Mouse (Mus musculus) neural tube, embryonic 10.5 days (tissue): ENCODE results near the gene Cacnb1.

Experiments
- DNase-seq: peaks from one replicate; pipeline ENCODE4 v3.0.0-alpha.2; 2017; ENCODE audit warnings: low spot score; ENCODE audit errors: extremely low spot score

Cacnb1 gene

DNA sequence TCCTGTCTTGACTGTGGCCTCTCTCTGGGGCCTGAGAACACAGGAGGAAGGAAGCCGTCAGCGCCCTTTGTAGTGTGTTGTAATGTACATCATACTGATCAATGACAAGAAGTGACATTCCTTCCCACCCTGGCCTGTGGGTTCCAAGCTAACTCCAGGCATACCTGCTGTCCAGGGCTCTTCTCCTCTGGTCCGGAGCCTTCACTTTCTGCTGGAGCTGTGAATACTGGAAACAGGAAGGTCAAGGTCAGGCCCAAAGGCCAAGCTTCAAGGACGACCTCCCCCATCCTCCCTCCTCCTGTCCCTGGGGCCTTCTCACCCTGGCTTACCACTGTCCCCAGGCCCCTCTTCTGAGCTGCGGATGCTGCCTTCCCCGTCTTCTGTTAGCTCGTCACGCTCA is 18.1 kb upstream of the Cacnb1 start:
- DNase-seq: no peak

DNA sequence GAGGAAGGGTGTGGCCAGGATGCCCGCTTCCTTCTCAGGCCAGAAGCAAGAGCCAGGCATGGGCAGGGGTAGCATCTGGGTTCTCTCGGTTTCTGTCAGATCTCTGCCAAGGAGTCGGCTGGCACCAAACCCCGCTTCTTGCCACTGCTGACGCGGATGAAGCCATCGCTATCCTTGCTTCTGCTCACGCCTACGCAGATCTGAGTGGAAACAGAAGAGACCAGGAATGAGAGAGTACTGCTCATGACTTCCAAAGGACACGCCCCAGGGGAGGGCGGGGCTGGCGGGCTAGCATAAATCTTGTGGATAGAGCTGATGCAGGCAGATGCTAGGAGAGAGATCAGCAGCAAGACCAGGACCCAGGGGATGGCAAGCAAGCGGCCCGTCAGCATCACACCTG is 15.0 kb upstream of the Cacnb1 start:
- no peak for DNase-seq

DNA sequence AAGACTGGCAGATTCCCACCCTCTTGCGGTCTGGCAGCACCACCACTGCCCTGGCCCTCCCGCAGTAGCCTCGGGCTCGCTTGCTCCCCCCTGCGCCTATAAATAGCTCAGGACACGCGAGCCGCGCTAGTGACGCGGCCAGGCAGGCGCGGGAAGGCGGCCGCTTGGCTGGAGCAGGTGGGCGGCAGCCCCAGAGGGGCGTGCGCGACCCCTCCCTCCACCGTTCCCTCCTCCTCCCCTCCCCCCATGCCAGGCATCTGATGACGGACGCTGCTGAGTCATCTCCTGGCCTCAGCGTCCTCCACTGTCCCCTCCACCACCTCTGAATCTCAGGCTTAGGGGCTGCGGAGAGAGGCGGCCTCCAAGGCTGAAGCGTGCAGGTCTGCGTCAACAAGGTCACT is 13.1 kb upstream of the Cacnb1 start:
- DNase-seq: peak; percentile 58

DNA sequence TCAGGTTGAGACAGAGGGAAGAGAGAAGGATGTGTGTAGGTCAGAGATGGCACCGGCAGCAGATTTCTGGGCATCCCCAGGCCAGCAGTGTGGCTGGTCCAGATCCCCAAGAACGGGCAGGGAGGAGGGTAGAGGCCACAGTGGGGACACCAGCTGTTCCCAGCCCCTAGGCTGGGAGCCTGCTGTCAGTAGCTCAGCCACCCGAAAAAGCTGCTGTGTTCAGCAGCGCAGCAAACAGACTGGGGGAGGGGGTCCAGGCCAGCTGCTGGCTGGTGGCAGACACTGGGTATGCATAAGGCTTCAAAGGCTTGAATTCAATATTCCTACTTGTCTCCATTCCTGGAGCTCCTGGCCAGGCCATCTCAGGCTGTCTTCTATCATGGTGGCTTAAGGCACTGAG is 12.0 kb upstream of the Cacnb1 start:
- DNase-seq: no peak

DNA sequence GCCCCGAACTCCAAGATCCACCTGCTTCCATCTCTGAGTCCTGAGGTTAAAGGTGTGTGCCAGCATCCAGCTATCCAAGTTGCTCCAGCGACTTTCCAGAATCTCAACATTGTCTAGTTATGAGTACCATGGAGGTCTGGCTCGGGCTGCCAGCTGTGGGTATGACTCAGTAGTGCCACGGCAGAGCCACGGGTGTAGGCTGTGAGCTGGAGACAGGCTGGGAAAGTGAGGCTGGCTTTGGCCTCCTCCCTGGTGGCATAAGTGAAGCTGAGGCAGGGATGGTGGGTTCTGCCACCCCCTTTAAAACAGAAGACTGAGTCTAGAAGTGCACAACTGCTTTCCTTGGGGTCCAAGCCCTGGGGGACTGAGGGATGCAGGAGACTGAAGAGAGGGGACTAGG is 11.2 kb upstream of the Cacnb1 start:
- no peak for DNase-seq

DNA sequence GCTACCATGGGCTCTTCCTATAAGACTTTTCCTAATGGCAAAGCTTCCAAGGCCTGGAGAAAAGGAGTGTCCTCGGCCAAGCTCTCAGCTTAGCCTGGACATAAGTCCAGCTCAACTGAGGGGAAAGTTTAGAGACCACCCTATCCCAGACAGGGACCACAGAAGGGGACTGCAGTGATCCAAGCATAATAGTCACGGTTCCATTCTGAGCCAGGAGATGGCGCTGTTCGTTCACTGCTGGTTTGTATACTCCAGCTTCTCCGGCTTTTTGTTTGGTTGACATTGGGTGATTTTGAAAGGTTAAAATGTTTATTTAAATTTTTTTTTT is 8.6 kb upstream of the Cacnb1 start:
- DNase-seq: peak; percentile 91

DNA sequence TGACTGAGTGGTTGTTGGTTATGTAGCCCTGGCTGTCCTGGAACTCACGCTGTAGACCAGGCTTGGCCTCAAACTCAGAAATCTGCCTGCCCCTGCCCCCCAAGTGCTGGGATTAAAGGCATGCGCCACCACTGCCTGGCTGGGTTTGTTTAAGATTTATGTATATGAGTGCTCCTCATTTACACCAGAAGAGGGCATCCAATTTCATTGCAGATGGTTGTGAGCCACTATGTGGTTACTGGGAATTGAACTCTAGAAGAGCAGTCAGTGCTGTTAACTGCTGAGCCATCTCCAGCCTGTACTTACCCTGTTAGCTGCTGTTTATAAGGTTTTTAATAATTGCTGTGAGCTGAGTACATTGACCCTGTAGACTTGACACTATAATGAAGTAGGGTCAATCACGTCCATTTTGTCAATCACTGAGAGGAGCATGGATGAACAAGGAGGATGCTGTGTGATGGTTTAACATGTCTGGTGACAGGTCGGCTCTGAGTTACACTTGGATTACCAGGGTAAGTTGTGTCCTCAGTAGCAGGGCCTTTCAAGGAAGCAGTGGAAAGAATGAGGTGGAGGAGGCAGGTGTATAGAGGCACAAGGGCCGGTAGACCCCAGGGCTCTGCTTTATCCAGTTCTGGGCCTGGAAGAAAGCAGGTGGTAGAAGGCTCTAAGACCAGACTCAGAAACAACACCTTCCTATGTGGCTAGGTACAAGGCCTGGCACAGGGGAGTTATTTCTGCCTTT is 8.0 kb upstream of the Cacnb1 start:
- DNase-seq: no peak

DNA sequence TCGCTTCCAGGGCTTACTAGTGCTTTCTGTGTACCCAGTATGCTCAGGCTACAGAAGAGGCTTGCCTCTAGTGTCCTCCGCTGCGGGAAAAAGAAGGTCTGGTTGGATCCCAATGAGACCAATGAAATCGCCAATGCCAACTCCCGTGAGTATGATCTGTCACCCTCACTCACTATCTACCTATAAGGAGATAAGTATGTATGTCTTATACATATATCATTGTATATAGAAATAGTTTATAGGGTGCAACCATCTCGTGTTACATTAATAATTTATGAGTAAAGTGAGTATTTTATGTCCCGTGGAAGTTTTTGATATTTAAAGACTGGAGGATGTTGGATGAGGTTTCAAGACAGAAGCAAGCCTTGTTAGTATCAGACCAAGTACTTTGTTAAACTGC is 5.0 kb upstream of the Cacnb1 start:
- no peak for DNase-seq

DNA sequence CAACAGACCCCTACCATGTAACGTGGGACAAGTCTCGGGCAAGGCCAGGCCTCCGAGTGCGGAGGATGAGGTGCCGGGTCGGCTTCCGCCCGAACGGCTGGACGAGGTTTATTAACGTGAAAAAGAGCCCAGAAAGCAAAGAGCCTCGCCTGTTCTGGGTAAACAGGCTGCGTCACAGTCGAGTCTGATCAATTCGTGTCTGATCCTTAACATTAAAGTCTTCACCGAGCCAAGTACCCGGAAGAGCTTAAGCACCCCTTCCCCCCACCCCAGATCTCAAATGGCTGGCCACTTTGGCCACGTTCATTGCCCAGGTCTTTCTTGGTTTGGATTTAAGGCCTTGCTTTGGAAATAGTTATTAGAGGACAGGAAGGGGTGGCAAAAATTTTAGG is 4.5 kb upstream of the Cacnb1 start:
- no peak for DNase-seq

DNA sequence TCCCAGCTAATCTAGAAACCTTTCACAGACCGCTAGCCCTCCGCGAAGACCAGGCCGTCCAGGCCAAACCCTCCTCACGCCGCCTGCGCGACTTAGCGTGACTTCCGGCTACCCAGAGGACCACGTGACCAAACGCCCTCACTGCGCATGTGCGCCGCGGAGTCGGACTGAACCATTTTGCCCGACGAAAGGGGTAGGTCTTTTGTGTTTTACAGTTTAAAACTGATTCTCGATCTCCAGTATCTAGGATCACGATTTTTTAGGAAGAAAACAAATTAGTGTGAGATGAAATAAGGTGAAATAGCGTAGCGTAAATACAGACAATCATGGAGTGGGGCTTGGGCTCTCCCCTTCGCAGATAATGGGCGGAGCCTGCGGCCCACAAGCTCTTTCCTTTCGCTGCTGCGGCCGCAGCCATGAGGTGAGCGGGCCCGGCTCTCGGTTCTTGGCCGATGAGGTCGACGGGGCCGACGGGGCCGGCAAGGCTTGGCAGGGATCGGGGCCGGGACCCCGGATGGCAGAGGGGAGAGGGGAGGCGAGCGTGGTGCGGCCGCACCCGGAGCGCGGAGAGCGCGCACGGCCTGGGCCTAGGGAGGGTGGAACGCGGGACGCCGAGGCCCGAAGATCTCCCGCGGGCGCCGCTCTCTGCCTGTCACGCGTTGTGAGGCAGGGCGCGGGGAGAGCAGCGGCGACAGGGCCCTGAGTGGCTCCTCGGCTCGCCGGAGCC is 3.9 kb upstream of the Cacnb1 start, which contains the start of gene Rpl19:
Gene Rpl19 (plus strand): TSS at position 141 of the 727 bp plus-strand sequence.
- DNase-seq: peak; percentile 97

DNA sequence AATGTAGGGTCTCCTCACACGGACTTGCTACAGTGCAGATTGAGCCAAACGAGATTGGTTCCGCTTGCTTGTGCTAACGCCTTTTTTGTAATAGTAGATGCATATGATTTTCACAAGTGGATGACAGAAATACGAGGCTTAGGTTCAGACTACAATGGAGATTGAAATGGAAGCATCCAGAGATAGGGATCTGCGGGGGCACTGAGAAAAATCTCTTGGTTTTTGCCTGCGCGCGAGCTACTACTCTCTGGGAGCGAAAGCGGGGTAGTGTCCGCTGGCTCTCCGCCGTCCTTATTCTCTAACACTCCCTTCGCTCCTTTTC is 3.4 kb upstream of the Cacnb1 start:
- DNase-seq: no peak

DNA sequence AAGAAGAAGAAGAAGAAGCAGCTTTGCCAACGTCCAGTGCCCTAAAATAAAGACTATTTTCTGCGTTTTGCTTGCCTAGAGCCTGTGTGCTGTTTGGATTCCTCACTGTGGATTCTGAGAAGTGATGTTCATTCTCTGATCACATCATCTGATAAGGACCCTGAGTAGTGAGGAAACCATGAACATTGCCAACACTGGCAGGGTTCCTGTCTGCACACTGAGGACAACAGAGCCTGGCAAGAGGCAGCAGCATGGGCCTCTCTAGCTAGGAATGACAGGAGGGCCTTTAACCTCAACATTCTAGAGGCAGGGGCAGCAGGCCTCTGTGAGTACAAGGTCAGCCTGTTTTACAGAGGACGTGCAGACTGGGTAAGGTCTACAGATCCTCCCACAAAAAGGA is 1.7 kb upstream of the Cacnb1 start:
- no peak for DNase-seq

DNA sequence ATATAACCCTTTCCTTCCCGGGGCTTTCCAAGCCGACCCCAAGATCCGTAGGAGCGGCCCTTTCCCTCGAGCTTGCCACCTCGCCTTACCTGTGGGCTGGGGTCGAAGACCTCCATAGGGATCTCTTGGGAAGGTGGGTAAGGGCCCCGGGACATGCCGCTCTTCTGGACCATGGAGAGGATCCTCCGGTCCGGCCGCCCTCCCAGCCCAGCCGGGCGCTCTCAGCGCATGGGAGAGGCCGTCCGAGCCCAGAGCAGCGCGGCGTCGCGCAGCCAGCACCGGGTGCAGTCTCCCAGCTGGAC is 630 bp downstream of the Cacnb1 start:
- no peak for DNase-seq

DNA sequence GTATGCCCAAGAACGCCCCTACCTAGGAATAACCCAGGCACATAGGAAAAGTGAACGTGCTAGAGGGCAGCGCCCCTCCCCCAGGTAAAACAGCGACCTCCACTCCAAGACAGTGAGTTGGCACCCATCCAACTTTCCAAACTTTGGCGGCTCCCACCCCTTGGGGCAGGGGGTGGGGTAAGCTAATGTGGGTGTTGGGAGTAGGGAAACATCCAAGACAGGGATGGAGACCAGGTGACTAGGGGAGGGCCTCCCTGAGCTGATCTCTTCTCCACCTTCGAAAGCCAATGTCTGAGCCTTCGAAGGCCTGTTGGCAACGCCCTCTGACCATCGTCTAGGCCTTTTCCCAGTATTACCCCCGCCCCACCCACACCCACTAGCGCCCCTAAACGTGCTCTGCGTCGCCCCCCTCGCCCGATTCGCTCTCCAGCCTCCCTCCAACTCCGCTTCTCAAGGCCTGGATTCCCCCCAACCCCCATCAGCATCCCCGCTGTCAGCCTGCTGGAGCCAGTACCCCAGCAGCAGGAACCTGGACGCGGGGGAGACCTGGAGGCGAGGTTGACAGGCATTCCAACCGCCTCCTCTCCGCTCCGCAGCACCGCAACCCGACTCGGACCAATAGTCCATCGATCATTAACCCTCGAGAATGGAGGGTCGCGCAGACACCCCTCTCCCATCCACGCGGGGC is 1.1 kb downstream of the Cacnb1 start:
- peak; percentile 63 for DNase-seq

DNA sequence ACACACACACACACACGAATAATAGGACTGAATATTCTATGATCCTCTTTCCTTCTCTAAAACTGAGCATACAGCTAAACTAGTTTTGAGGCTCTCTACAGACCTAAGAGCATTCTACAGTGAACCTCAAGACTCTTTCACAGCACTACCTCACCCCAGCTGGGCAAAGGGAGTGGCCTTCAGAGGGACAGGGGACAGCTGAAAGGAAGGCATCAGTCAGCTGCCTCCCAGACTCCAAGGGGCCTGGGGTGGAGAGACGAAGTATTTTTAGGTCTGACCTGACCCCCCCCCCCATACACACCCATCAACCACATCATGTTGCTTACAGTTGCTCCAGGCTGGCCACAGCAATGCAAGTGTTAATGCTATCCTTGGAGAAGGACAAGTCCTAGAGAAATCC is 1.7 kb downstream of the Cacnb1 start:
- no peak for DNase-seq

DNA sequence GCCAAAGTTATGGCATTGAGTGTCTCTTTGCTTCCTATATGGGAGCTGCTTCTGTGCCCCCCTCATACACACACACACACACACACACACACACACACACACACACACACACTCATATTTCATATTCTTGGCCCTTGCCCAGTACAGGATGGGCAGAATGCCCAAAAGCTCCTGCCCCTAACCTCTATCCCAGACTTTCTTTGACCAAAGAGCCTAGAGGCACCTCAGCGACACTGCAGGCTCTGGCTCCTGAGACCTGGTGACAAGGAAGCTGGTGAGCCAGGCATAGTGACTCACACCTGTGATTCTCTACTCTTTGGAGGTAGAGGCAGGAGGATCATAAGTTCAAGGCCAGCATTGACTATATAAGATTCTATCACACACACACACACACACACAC is 2.1 kb downstream of the Cacnb1 start:
- DNase-seq: no peak

DNA sequence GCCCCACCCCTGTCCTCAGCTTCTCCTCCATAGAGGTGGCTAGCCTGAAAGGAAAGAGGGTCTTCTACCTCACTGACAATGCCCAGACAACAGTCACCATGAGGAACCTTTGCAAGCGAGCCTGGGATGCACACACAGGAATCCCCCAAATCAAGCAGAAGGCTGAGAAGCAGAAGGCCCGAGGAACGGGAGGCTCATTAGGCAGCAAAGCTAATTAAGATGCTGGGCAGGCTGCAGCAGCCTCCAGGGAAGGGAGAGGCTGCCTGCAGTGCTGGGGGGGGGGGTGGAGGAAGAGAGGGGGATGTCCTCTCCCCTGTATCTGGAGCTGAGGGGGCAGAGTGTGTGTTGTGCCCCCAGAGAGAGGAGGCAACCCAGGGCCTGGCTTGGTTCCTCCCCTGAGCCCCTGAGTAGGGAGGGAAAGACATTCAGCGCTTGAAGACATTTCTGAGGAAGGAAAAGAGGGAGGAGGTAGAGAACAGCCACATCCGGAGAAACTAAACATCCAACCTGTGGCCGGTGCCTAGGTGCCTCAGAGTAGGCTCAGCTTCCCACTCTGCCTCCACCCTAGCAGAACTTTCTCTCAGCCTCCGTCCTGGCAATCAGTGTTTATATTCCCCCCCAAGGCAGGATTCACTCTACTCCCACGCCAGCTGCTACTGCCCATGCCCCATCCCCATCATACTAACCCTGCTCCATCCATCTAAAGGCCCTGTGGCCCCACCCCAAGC is 2.8 kb downstream of the Cacnb1 start:
- DNase-seq: no peak

DNA sequence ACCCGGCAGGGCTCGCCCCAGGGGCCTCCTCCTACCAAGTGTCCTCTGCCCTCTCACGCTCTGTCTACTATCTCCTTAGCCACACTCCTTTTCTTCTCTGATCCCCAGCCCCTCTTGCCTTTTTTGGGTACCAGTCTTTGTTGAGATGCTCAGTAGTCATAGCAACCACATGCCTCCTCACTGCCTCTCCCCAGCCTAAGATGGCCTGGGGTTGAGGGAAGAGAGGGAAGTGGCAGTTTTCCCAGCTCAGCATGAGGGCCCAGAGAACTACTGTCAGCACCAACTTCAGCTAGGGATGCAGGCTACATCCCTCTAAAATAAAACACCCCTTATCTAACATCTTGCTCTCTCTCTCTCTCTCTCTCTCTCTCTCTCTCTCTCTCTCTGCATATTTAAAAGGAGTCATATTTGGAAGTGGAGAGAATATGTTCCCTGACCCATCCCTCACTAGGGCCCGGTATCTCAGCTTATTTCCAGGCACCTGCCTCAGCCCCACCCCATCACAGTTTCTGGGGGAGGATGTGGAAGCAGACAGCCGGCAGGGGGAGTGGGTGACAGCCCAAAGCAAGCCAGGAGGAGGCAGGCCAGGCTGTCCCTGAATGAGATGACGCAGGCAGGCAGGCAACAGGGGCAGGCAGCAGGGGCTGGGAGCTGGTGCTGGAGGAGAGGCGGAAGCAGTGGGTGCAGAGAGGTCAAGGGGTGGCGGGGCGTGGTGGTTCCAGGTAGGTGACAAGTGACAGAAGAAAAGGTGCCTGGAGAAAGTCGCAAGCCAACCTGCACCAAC is 3.8 kb downstream of the Cacnb1 start:
- no peak for DNase-seq

DNA sequence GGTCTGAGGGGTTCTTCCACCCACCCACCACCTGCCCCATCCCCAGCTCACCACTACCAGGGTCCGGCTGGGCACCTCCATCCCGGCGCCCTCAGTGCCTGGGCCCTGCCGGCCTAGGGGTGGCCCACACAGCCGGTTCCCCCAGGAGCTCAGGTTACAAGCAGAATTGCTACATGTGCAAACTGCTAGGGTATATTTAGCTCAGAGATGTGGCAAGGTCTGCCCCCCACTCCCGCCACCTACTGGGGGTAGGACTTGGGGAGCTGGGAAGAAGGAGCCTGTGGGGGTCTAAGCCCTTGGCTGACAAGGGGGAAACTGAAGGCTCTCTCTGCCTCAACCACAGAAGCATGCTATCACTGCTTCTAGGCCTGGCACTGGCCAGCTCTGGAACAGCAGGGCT is 4.6 kb downstream of the Cacnb1 start:
- DNase-seq: no peak

DNA sequence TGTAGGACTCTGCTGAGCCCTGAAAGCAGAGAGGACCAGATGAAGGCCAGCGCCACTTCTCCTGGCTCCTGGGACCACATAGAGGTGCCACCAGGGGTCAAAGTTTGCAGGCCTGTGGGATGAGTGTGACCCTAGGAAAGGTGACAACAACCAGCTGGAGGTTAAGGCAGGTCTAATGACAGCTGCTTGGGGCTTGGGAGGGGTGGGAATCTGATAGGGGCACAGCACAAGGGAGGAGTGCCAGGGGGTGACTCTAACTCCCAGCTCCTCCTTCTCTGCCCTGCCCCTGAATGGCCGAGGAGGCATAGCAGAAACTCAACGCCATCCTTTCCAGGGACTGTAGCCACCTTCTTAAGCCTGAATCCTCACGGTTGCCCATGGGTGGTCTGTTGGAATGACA is 6.0 kb downstream of the Cacnb1 start:
- no peak for DNase-seq

DNA sequence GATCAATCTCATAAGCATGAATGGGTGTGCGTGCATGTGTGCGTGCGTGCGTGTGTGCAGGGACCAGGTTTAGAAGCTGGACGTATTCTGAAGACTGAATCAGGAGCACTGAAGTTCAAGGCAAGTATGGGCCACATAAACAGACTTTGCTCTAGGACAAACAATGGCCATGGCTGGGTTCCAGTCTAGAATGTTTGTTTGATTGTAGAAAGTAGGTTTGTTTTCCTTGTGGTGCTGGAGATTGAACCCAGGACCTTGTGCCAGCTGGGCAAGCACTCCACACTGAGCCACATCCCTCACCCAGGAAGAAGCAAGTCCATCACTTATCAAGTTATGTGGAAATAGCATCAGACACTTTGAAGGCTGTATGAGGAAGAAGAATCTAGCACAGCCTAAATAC is 6.7 kb downstream of the Cacnb1 start:
- DNase-seq: no peak

DNA sequence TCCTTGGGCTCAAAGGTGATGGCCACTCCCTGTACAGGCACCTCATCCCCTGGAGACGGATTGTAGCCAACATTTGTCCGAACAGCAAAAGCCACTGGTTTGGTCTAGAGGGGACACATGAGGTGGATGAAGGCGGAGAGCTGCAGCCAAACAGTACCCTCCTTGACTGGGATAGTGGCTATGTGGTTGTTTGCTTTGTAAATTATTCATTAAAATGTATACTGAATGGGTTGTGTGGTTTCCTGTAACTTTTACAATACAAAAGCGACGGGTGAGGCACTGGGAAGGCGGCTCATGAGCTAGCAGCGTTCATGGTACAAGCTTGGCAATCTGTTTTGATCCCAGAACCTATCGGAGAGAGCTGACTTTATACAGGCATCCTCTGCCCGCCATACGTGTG is 10.0 kb downstream of the Cacnb1 start:
- DNase-seq: no peak
